In genomic region chr8:119835270-119835669, GRCm38 (mm10) we compare ENCODE assay signal across 19 mouse cellular contexts. TPM values are rescaled to one million over a fixed set of nuclear protein-coding genes. Genes with fewer than 3 reads are reported as not detected.
DNase-seq lines count a peak whose midpoint lies in the region; ATAC-seq lines count a peak whose summit lies in the region.
"Had no signal": no experiment of that assay in that cellular context is flagged by ENCODE, and none has a peak within 500 bp of the region (broad histone marks: within the 10 kb centered on the region; RNA-seq: fewer than 3 reads in every experiment).

No protein-coding gene starts in this region.

- peaks cover 63% of the 10 kb centered on the region for H3K4me1 ChIP-seq in heart, embryonic 12.5 days (replicated peaks)
- peaks cover 64% of the 10 kb centered on the region for H3K4me1 ChIP-seq in intestine, embryonic 16.5 days (ENCODE audit: control insufficient read depth, insufficient read depth, low read length)
- H3K4me1 ChIP-seq in midbrain, embryonic 13.5 days (replicated peaks) = peaks cover 82% of the 10 kb centered on the region

- peak; percentile 34 for DNase-seq in heart, postnatal 4 days
- DNase-seq in brain, adult 2 months (ENCODE audit: low read depth, low spot score) = peak; percentile 74
- peak; percentile 76 for DNase-seq in cerebellum, adult 9-10 months
- no peak for DNase-seq in thymus, postnatal 0 days (ENCODE audit: low spot score)
- DNase-seq: adrenal gland, postnatal 25 days; gastrocnemius, postnatal 36 days; thymus, postnatal 4 days had no signal

- H3K36me3 ChIP-seq in heart, embryonic 12.5 days = peaks cover 4% of the 10 kb centered on the region; the same call in 1 of the 2 replicates
- H3K36me3 ChIP-seq in intestine, embryonic 16.5 days (ENCODE audit: control insufficient read depth, insufficient read depth, low read length) = no peaks in the 10 kb centered on the region
- peaks cover 12% of the 10 kb centered on the region for H3K36me3 ChIP-seq in midbrain, embryonic 13.5 days
- H3K36me3 ChIP-seq: forebrain, embryonic 12.5 days; neural tube, embryonic 12.5 days had no signal

- 78% methylated on average over 5 of the region's 5 CpGs for WGBS in heart, embryonic 12.5 days
- WGBS in intestine, embryonic 16.5 days = 81% methylated on average over 5 of the region's 5 CpGs
- WGBS in midbrain, embryonic 13.5 days = 93% methylated on average over 5 of the region's 5 CpGs

- no peak overlapping the region for H3K4me2 ChIP-seq in heart, embryonic 12.5 days
- H3K4me2 ChIP-seq in intestine, embryonic 16.5 days (ENCODE audit: low read depth, low read length) = no peak overlapping the region
- no peak overlapping the region for H3K4me2 ChIP-seq in midbrain, embryonic 13.5 days (replicated peaks)
- H3K4me2 ChIP-seq: forebrain, embryonic 12.5 days; limb, embryonic 12.5 days had no signal

- no peak overlapping the region for H3K9ac ChIP-seq in heart, embryonic 12.5 days
- H3K9ac ChIP-seq in intestine, embryonic 16.5 days (ENCODE audit: low read depth, low read length) = no peak overlapping the region
- no peak overlapping the region for H3K9ac ChIP-seq in midbrain, embryonic 13.5 days (replicated peaks)
- H3K9ac ChIP-seq: forebrain, embryonic 12.5 days; limb, embryonic 12.5 days; liver, embryonic 14.5 days; neural tube, embryonic 12.5 days had no signal

- no peak overlapping the region for H3K4me3 ChIP-seq in heart, embryonic 12.5 days
- H3K4me3 ChIP-seq in intestine, embryonic 16.5 days (ENCODE audit: low read length) = no peak overlapping the region
- H3K4me3 ChIP-seq in midbrain, embryonic 13.5 days (replicated peaks) = no peak overlapping the region
- H3K4me3 ChIP-seq: forebrain, embryonic 12.5 days; hindbrain, embryonic 10.5 days; limb, embryonic 12.5 days; midbrain, embryonic 10.5 days; neural tube, embryonic 12.5 days had no signal

- H3K27me3 ChIP-seq in heart, embryonic 12.5 days (replicated peaks) = no peaks in the 10 kb centered on the region
- no peaks in the 10 kb centered on the region for H3K27me3 ChIP-seq in intestine, embryonic 16.5 days (replicated peaks; ENCODE audit: control insufficient read depth, insufficient read depth, low read length)
- no peaks in the 10 kb centered on the region for H3K27me3 ChIP-seq in midbrain, embryonic 13.5 days
- H3K27me3 ChIP-seq: forebrain, embryonic 12.5 days; limb, embryonic 12.5 days; neural tube, embryonic 12.5 days had no signal

- ATAC-seq in heart, embryonic 12.5 days (ENCODE audit: insufficient number of reproducible peaks, low FRiP score) = no peak
- ATAC-seq in intestine, embryonic 16.5 days = no peak
- ATAC-seq in midbrain, embryonic 13.5 days = no peak
- ATAC-seq: activated CD4-positive, CD25-positive, alpha-beta regulatory T cell, adult 4 months; hindbrain, postnatal 0 days had no signal

- H3K9me3 ChIP-seq in heart, embryonic 12.5 days (replicated peaks) = no peaks in the 10 kb centered on the region
- H3K9me3 ChIP-seq in intestine, embryonic 16.5 days (ENCODE audit: control insufficient read depth, low read length) = no peaks in the 10 kb centered on the region
- no peaks in the 10 kb centered on the region for H3K9me3 ChIP-seq in midbrain, embryonic 13.5 days
- H3K9me3 ChIP-seq: forebrain, embryonic 12.5 days; hindbrain, embryonic 10.5 days; limb, embryonic 12.5 days; midbrain, embryonic 10.5 days; neural tube, embryonic 12.5 days had no signal

- H3K27ac ChIP-seq in heart, embryonic 12.5 days (ENCODE audit: poor library complexity, severe bottlenecking) = no peak overlapping the region
- peak overlapping the region; percentile 43 for H3K27ac ChIP-seq in intestine, embryonic 16.5 days (ENCODE audit: low read length)
- no peak overlapping the region for H3K27ac ChIP-seq in midbrain, embryonic 13.5 days
- H3K27ac ChIP-seq: forebrain, embryonic 12.5 days; hindbrain, postnatal 0 days; limb, embryonic 12.5 days; liver, embryonic 14.5 days; macrophage; midbrain, embryonic 10.5 days; neural tube, embryonic 12.5 days had no signal

RNA-seq across cellular contexts. Expression of gene Cotl1, which starts 5.1 kb away (rescaled TPM):
- 10 to 100 TPM; 51.5 to 56.0 TPM for total RNA-seq in heart, postnatal 4 days (2021)
- 40.6 and 54.2 TPM in 2 replicates for polyA plus RNA-seq in heart, embryonic 12.5 days (2016; fragmentation: Nextera tagmentation; extraction: Ambion mirVana)
- polyA plus RNA-seq in intestine, embryonic 16.5 days (2015; fragmentation: Nextera tagmentation; extraction: Ambion mirVana) = 248 and 262 TPM in 2 replicates
- 94.3 and 127 TPM in 2 replicates for polyA plus RNA-seq in thymus, postnatal 0 days (2015; fragmentation: Nextera tagmentation; extraction: Ambion mirVana)
- 79.8 and 105 TPM in 2 replicates for polyA plus RNA-seq in midbrain, embryonic 13.5 days (2015; fragmentation: Nextera tagmentation; extraction: Ambion mirVana)

RNA-seq across cellular contexts. Expression of gene Klhl36, which starts 26.8 kb away (rescaled TPM):
- total RNA-seq in heart, postnatal 4 days (2021) = 1 to 10 TPM; 4.7 to 4.8 TPM
- 10.3 and 12.5 TPM in 2 replicates for polyA plus RNA-seq in heart, embryonic 12.5 days (2016; fragmentation: Nextera tagmentation; extraction: Ambion mirVana)
- 11.5 and 12.2 TPM in 2 replicates for polyA plus RNA-seq in intestine, embryonic 16.5 days (2015; fragmentation: Nextera tagmentation; extraction: Ambion mirVana)
- polyA plus RNA-seq in thymus, postnatal 0 days (2015; fragmentation: Nextera tagmentation; extraction: Ambion mirVana) = 19.1 and 20.5 TPM in 2 replicates
- polyA plus RNA-seq in midbrain, embryonic 13.5 days (2015; fragmentation: Nextera tagmentation; extraction: Ambion mirVana) = 12.7 and 13.0 TPM in 2 replicates

RNA-seq across cellular contexts. Expression of gene Tldc1, which starts 57.1 kb away (rescaled TPM):
- 1 to 10 TPM; 9.0 to 9.2 TPM for total RNA-seq in heart, postnatal 4 days (2021)
- polyA plus RNA-seq in heart, embryonic 12.5 days (2016; fragmentation: Nextera tagmentation; extraction: Ambion mirVana) = 14.6 and 14.8 TPM in 2 replicates
- 17.8 and 18.1 TPM in 2 replicates for polyA plus RNA-seq in intestine, embryonic 16.5 days (2015; fragmentation: Nextera tagmentation; extraction: Ambion mirVana)
- polyA plus RNA-seq in thymus, postnatal 0 days (2015; fragmentation: Nextera tagmentation; extraction: Ambion mirVana) = 9.0 and 9.2 TPM in 2 replicates
- polyA plus RNA-seq in midbrain, embryonic 13.5 days (2015; fragmentation: Nextera tagmentation; extraction: Ambion mirVana) = 10.9 and 11.0 TPM in 2 replicates
